Mouse (Mus musculus) CH12.LX (cell line): ENCODE measurements at regions not wholly inside any gene's neighbourhood (a gene's known extent, or its start where the extent isn't known, plus 50 kb on each side); places are given as distances from the start of the nearest gene placed in this dataset.

Experiments used
- DNase-seq: peaks from one replicate; pipeline ENCODE4 v3.0.0-alpha.2; 2013; ENCODE audit errors: extremely low read depth
- H3K27ac ChIP-seq: 2 replicates; pipeline ENCODE4 v1.5.1; 2012; ENCODE audit warnings: low read depth, mild to moderate bottlenecking, control low read depth, moderate library complexity; ENCODE audit not compliant: insufficient read depth
- H3K27me3 ChIP-seq: replicated peaks from 2 replicates; pipeline ENCODE3; 2012; ENCODE audit warnings: inconsistent platforms
- H3K36me3 ChIP-seq, 2 experiments: replicated peaks in 1 of 2; 2 replicates each; pipeline versions ENCODE3 to v1.6.1; 2012; ENCODE audit warnings: inconsistent platforms in 1 of 2, low read length in 1 of 2, mild to moderate bottlenecking in 1 of 2, mixed read lengths in 1 of 2, moderate library complexity in 1 of 2; ENCODE audit not compliant: control insufficient read depth in 1 of 2, insufficient read depth in 1 of 2
- H3K4me1 ChIP-seq, 2 experiments: 2 replicates each; pipeline ENCODE4 v1.6.1; 2012; ENCODE audit warnings: inconsistent platforms in 1 of 2, moderate library complexity in 1 of 2; ENCODE audit not compliant: insufficient read depth in 2 of 2, control insufficient read depth in 1 of 2
- H3K4me2 ChIP-seq: 2 replicates; pipeline ENCODE4 v1.6.1; 2012; ENCODE audit warnings: low read depth, mild to moderate bottlenecking, control low read depth; ENCODE audit not compliant: poor library complexity, insufficient read depth, severe bottlenecking
- H3K4me3 ChIP-seq, 3 experiments: fragments of 150-350 bp in 1 of 3; sonication (generic) in 1 of 3; replicated peaks in 1 of 3; 2 replicates each; pipeline versions ENCODE3 to v1.5.1; 2011 to 2012; ENCODE audit warnings: low read depth in 2 of 3, low read length in 2 of 3, mild to moderate bottlenecking in 2 of 3, moderate library complexity in 2 of 3, control low read depth in 1 of 3, improper control_type of control experiment in 1 of 3, inconsistent platforms in 1 of 3, mixed read lengths in 1 of 3; ENCODE audit not compliant: poor library complexity in 1 of 3
- H3K79me2 ChIP-seq: replicated peaks from 2 replicates; pipeline ENCODE4 v1.6.1; 2012; ENCODE audit warnings: mild to moderate bottlenecking, moderate library complexity; ENCODE audit not compliant: control insufficient read depth, poor library complexity, insufficient read depth, severe bottlenecking; ENCODE audit errors: extremely low read depth
- H3K9ac ChIP-seq: 2 replicates; pipeline ENCODE4 v1.6.1; 2012; ENCODE audit warnings: low read depth, mild to moderate bottlenecking, control low read depth, moderate library complexity; ENCODE audit not compliant: insufficient read depth
- H3K9me3 ChIP-seq: replicated peaks from 2 replicates; pipeline ENCODE3; 2012; ENCODE audit warnings: low read length, inconsistent platforms, mixed read lengths
- BHLHE40 ChIP-seq: IDR thresholded peaks from 2 replicates; pipeline ENCODE4 v1.6.1; 2011; ENCODE audit warnings: mild to moderate bottlenecking, low read depth, low read length, improper control_type of control experiment
- CHD1 ChIP-seq: IDR thresholded peaks from 2 replicates; pipeline ENCODE4 v1.6.1; 2012; ENCODE audit warnings: low read depth, low read length, improper control_type of control experiment, inconsistent platforms
- CHD2 ChIP-seq: IDR thresholded peaks from 2 replicates; pipeline ENCODE4 v1.6.1; 2011; ENCODE audit warnings: low read length, improper control_type of control experiment
- CTCF ChIP-seq, 2 experiments: IDR thresholded peaks in 1 of 2; conservative IDR thresholded peaks in 1 of 2; 2 replicates each; pipeline ENCODE4 v1.5.1; 2011 to 2012; ENCODE audit warnings: low read depth in 2 of 2, low read length in 2 of 2, improper control_type of control experiment in 1 of 2, inconsistent platforms in 1 of 2, mild to moderate bottlenecking in 1 of 2, moderate library complexity in 1 of 2
- ELF1 ChIP-seq: IDR thresholded peaks from 2 replicates; pipeline ENCODE4 v1.6.1; 2014; ENCODE audit warnings: low read depth, mild to moderate bottlenecking, inconsistent platforms, low read length, improper control_type of control experiment
- EP300 ChIP-seq: IDR thresholded peaks from 2 replicates; pipeline ENCODE4 v1.6.1; 2011; ENCODE audit warnings: low read length, improper control_type of control experiment
- GABPA ChIP-seq: IDR thresholded peaks from 2 replicates; pipeline ENCODE4 v1.6.1; 2012; ENCODE audit warnings: low read depth, low read length, improper control_type of control experiment, inconsistent platforms; ENCODE audit not compliant: insufficient replicate concordance
- HCFC1 ChIP-seq: IDR thresholded peaks from 2 replicates; pipeline ENCODE4 v1.6.1; 2012; ENCODE audit warnings: low read depth, mild to moderate bottlenecking, inconsistent platforms, low read length, improper control_type of control experiment
- JUN ChIP-seq: IDR thresholded peaks from 2 replicates; pipeline ENCODE4 v1.6.1; 2011; ENCODE audit warnings: low read depth, mild to moderate bottlenecking, low read length, improper control_type of control experiment, moderate library complexity; ENCODE audit not compliant: insufficient read depth
- KAT2A ChIP-seq: IDR thresholded peaks from 2 replicates; pipeline ENCODE4 v1.6.1; 2012; ENCODE audit warnings: low read length, improper control_type of control experiment, inconsistent platforms; ENCODE audit not compliant: insufficient replicate concordance
- MAX ChIP-seq: IDR thresholded peaks from 2 replicates; pipeline ENCODE4 v1.6.1; 2011; ENCODE audit warnings: low read length, improper control_type of control experiment
- MAZ ChIP-seq: IDR thresholded peaks from 2 replicates; pipeline ENCODE4 v1.6.1; 2012; ENCODE audit warnings: low read depth, mild to moderate bottlenecking, inconsistent platforms, low read length, improper control_type of control experiment, moderate library complexity
- MEF2A ChIP-seq: IDR thresholded peaks from 2 replicates; pipeline ENCODE4 v1.6.1; 2014; ENCODE audit warnings: low read depth, mild to moderate bottlenecking, inconsistent platforms, low read length, improper control_type of control experiment, borderline replicate concordance
- NELFE ChIP-seq: IDR thresholded peaks from 2 replicates; pipeline ENCODE4 v1.6.1; 2011; ENCODE audit warnings: low read depth, low read length, improper control_type of control experiment
- PAX5 ChIP-seq: IDR thresholded peaks from 2 replicates; pipeline ENCODE4 v1.6.1; 2012; ENCODE audit warnings: low read length, inconsistent platforms, mixed read lengths
- POLR2A ChIP-seq: IDR thresholded peaks from 2 replicates; pipeline ENCODE4 v1.6.1; 2011; ENCODE audit warnings: low read depth, mild to moderate bottlenecking, improper control_type of control experiment, low read length
- RCOR1 ChIP-seq: conservative IDR thresholded peaks from 2 replicates; pipeline ENCODE4 v1.6.1; 2012; ENCODE audit warnings: low read depth, mild to moderate bottlenecking, inconsistent platforms, low read length, improper control_type of control experiment
- SIN3A ChIP-seq: IDR thresholded peaks from 2 replicates; pipeline ENCODE4 v1.6.1; 2012; ENCODE audit warnings: low read length, improper control_type of control experiment, inconsistent platforms
- TBP ChIP-seq: conservative IDR thresholded peaks from 2 replicates; pipeline ENCODE4 v1.6.1; 2011; ENCODE audit warnings: low read depth, low read length, improper control_type of control experiment
- TCF12 ChIP-seq: IDR thresholded peaks from 2 replicates; pipeline ENCODE4 v1.6.1; 2014; ENCODE audit warnings: low read depth, mild to moderate bottlenecking, inconsistent platforms, low read length, improper control_type of control experiment
- UBTF ChIP-seq: IDR thresholded peaks from 2 replicates; pipeline ENCODE4 v1.6.1; 2012; ENCODE audit warnings: low read depth, mild to moderate bottlenecking, inconsistent platforms, low read length, improper control_type of control experiment, moderate library complexity
- USF1 ChIP-seq: IDR thresholded peaks from 2 replicates; pipeline ENCODE4 v1.6.1; 2014; ENCODE audit warnings: low read depth, mild to moderate bottlenecking, inconsistent platforms, low read length, improper control_type of control experiment
- USF2 ChIP-seq: conservative IDR thresholded peaks from 2 replicates; pipeline ENCODE4 v1.6.1; 2011; ENCODE audit warnings: low read depth, low read length, improper control_type of control experiment
- ZC3H11A ChIP-seq: IDR thresholded peaks from 2 replicates; pipeline ENCODE4 v1.6.1; 2012; ENCODE audit warnings: low read depth, mild to moderate bottlenecking, inconsistent platforms, low read length, improper control_type of control experiment
- ZKSCAN1 ChIP-seq: IDR thresholded peaks from 2 replicates; pipeline ENCODE4 v1.6.1; 2012; ENCODE audit warnings: low read depth, inconsistent platforms, low read length, improper control_type of control experiment, borderline replicate concordance
- ZNF384 ChIP-seq: IDR thresholded peaks from 2 replicates; pipeline ENCODE4 v1.6.1; 2012; ENCODE audit warnings: low read depth, low read length, improper control_type of control experiment, inconsistent platforms
- dilution Hi-C: fragments of 300-500 bp; cut with MboI; formaldehyde crosslinking; loops from 2 replicates; pipeline ENCODE4 v1.14.3; 2020; ENCODE audit warnings: low sequenced_read_pairs; ENCODE audit not compliant: extremely low pct_unique_long_range_greater_than_20kb, extremely low pct_ligation_motif_present
- in situ Hi-C: fragments of 300-500 bp; cut with MboI; formaldehyde crosslinking; loops from 3 replicates; pipeline ENCODE4 v1.14.3; 2019; ENCODE audit warnings: low sequenced_read_pairs, low pct_ligation_motif_present, low pct_unique_long_range_greater_than_20kb, mixed read lengths

GRCm38 (mm10) chr4:54354391-54354726 is 528.5 kb downstream of the Tmem38b start:
- no peaks in the 10 kb centered on the region for H3K27me3 ChIP-seq
- no peaks in the 10 kb centered on the region for H3K9me3 ChIP-seq
- H3K4me2 ChIP-seq: no peak overlapping the region
- no peaks in the 10 kb centered on the region for H3K79me2 ChIP-seq
- TF ChIP-seq ELF1 (no peak), ZNF384 (no peak), CHD2 (no peak), USF1 (no peak), CTCF (conservative IDR thresholded peaks at IDR 0.05 in 1 of 2, IDR thresholded peaks at IDR 0.05 in 1 of 2; ENCODE audit: low read depth in 2 of 2, low read length in 2 of 2) (no peak), BHLHE40 (no peak), ZKSCAN1 (no peak), TBP (no peak)
- in situ Hi-C loops: no loop called here
- DNase-seq: no peak
- H3K27ac ChIP-seq: no peak overlapping the region
- no peaks in the 10 kb centered on the region for H3K4me1 ChIP-seq
- H3K4me3 ChIP-seq: no peak overlapping the region
- dilution Hi-C loops: no loop called here
- H3K36me3 ChIP-seq: no peaks in the 10 kb centered on the region
- H3K9ac ChIP-seq: no peak overlapping the region

GRCm38 (mm10) chr4:54355381-54356040 is 529.7 kb downstream of the Tmem38b start:
- no peak overlapping the region for H3K4me3 ChIP-seq
- DNase-seq: no peak
- H3K4me2 ChIP-seq: no peak overlapping the region
- in situ Hi-C loops: no loop called here
- no peaks in the 10 kb centered on the region for H3K36me3 ChIP-seq
- H3K27ac ChIP-seq: no peak overlapping the region
- TF ChIP-seq MAZ (no peak), UBTF (no peak), USF2 (no peak), JUN (no peak), CHD2 (no peak), CHD1 (no peak)
- H3K9ac ChIP-seq: no peak overlapping the region
- dilution Hi-C loops: no loop called here
- no peaks in the 10 kb centered on the region for H3K4me1 ChIP-seq
- H3K27me3 ChIP-seq: no peaks in the 10 kb centered on the region
- H3K79me2 ChIP-seq: no peaks in the 10 kb centered on the region
- no peaks in the 10 kb centered on the region for H3K9me3 ChIP-seq

- no peak overlapping the region for H3K4me2 ChIP-seq
- TF ChIP-seq RCOR1 (no peak), USF1 (no peak), CHD2 (no peak), USF2 (no peak), HCFC1 (no peak), PAX5 (no peak), TCF12 (no peak), MAX (no peak), UBTF (no peak), TBP (no peak), MEF2A (no peak), EP300 (no peak), CTCF (conservative IDR thresholded peaks at IDR 0.05 in 1 of 2, IDR thresholded peaks at IDR 0.05 in 1 of 2; ENCODE audit: low read depth in 2 of 2, low read length in 2 of 2) (no peak), ZC3H11A (no peak), NELFE (no peak), POLR2A (no peak), GABPA (no peak), SIN3A (no peak), KAT2A (no peak)
- no peaks in the 10 kb centered on the region for H3K9me3 ChIP-seq
- H3K27me3 ChIP-seq: no peaks in the 10 kb centered on the region
- H3K9ac ChIP-seq: no peak overlapping the region
- dilution Hi-C loops: no loop called here
- DNase-seq: no peak
- no peak overlapping the region for H3K27ac ChIP-seq
- H3K4me1 ChIP-seq: no peaks in the 10 kb centered on the region
- in situ Hi-C loops: no loop called here
- no peaks in the 10 kb centered on the region for H3K36me3 ChIP-seq
- no peaks in the 10 kb centered on the region for H3K79me2 ChIP-seq
- H3K4me3 ChIP-seq: no peak overlapping the region
Measured at GRCm38 (mm10) chr4:54356041-54356427, 530.2 kb downstream of the Tmem38b start.
